Mouse (Mus musculus) limb, embryonic 14.5 days (tissue): Measurements from ENCODE around the gene Naa38. TPM values are rescaled to one million over a fixed set of nuclear protein-coding genes. Genes with fewer than 3 reads are reported as not detected.

Source experiments
- ATAC-seq: fragments of 200-750 bp; cut with Nextera tagmentation; 2 replicates; pipeline ENCODE4 v1.8.0; 2017; ENCODE audit warnings: low read depth, moderate number of reproducible peaks, moderate TSS enrichment; ENCODE audit not compliant: low FRiP score
- DNase-seq: peaks from one replicate; pipeline ENCODE4 v3.0.0-alpha.2; 2015; ENCODE audit warnings: low spot score
- H3K27ac ChIP-seq: fragments of 300-500 bp; sonication (generic); replicated peaks from 2 replicates; pipeline ENCODE4 v1.5.1; 2014; ENCODE audit warnings: low read depth, mild to moderate bottlenecking, low read length, moderate library complexity, mixed read lengths
- H3K27me3 ChIP-seq: fragments of 300-500 bp; sonication (generic); 2 replicates; pipeline ENCODE4 v1.6.1; 2014; ENCODE audit warnings: low read length, mixed read lengths; ENCODE audit not compliant: control insufficient read depth, insufficient read depth
- H3K36me3 ChIP-seq: fragments of 300-500 bp; sonication (generic); 2 replicates; pipeline ENCODE4 v1.6.1; 2014; ENCODE audit warnings: mild to moderate bottlenecking, low read length, moderate library complexity, mixed read lengths; ENCODE audit not compliant: control insufficient read depth, insufficient read depth
- H3K4me1 ChIP-seq: fragments of 300-500 bp; sonication (generic); 2 replicates; pipeline ENCODE4 v1.6.1; 2014; ENCODE audit warnings: antibody characterized with exemption, low read length, mixed read lengths; ENCODE audit not compliant: control insufficient read depth, insufficient read depth
- H3K4me2 ChIP-seq: fragments of 300-500 bp; sonication (generic); replicated peaks from 2 replicates; pipeline ENCODE4 v1.6.1; 2014; ENCODE audit warnings: low read depth, mild to moderate bottlenecking, low read length, moderate library complexity; ENCODE audit not compliant: severe bottlenecking
- H3K4me3 ChIP-seq: fragments of 300-500 bp; sonication (generic); replicated peaks from 2 replicates; pipeline ENCODE4 v1.5.1; 2014; ENCODE audit warnings: low read length
- H3K9ac ChIP-seq: fragments of 300-500 bp; sonication (generic); 2 replicates; pipeline ENCODE4 v1.6.1; 2014; ENCODE audit warnings: mild to moderate bottlenecking, low read depth, low read length, moderate library complexity; ENCODE audit not compliant: severe bottlenecking
- H3K9me3 ChIP-seq: fragments of 300-500 bp; sonication (generic); 2 replicates; pipeline ENCODE4 v1.6.1; 2016; ENCODE audit warnings: low read length; ENCODE audit not compliant: control insufficient read depth
- POLR2A ChIP-seq: fragments of 200-500 bp; IDR thresholded peaks from 2 replicates; pipeline ENCODE4 v1.8.0; 2012; ENCODE audit warnings: inconsistent platforms, mild to moderate bottlenecking, moderate library complexity, borderline replicate concordance; ENCODE audit not compliant: insufficient read depth, insufficient read length; ENCODE audit errors: extremely low read depth
- WGBS: fragments of 180-500 bp; shearing (Covaris S2); extraction: QIAGEN DNeasy Blood & Tissue Kit; methylation state at CpG from one replicate; pipeline ENCODE4 v1.1.7; 2014; 5-methylcytosine and 5-hydroxymethylcytosine counted together
- polyA plus RNA-seq, 2 experiments: library from polyadenylated mRNA; depleted of rRNA in 1 of 2; stranded (reverse) in 1 of 2; unstranded in 1 of 2; fragments of >200 nt; fragmentation: Nextera tagmentation in 1 of 2; extraction: Ambion mirVana in 1 of 2; gene quantifications; 2 replicates each; pipeline versions ENCODE4 v1.2.1 to v1.2.3; 2012 to 2014

Gene Naa38
- polyA plus RNA-seq, 2 experiments: 131 to 171 TPM

DNA sequence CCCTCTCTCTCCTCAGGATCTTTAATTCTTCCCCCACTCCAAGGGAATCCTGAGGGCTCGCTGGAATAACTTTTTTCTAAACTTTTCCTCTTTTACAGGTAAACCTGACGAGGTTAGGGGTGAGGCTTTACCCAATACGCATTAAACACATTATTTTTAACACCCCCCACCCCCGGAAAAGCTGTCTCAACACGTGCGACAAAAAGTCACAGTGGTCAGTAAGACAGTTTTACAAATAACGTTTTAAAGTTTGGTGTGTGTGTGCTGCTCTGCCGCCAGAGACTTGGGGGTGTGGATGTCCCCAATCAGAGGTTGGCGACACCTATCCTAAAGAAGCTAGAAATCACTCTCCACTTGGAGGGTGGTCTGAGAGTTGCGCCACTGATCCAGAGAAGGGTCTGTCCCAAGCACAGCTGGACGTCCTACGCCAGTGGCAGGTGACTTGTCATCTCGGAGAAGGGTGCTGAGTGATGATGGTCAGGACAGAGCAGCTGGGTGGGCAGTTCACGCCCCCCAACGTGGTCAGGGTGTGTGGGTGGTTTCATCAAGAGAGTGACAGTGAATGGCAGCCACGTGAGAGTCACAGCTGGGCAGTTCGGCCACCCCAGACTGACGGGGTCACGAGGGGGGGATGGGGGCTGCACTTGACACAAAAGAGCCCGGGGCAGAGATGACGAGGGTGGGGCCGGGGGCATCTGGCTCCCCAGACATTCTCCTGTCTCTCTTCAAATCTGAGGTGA is 27.5 kb upstream of the Naa38 start:
- no peak for TF ChIP-seq POLR2A
- ATAC-seq: no peak
- peak overlapping the region; percentile 100 for H3K9ac ChIP-seq

DNA sequence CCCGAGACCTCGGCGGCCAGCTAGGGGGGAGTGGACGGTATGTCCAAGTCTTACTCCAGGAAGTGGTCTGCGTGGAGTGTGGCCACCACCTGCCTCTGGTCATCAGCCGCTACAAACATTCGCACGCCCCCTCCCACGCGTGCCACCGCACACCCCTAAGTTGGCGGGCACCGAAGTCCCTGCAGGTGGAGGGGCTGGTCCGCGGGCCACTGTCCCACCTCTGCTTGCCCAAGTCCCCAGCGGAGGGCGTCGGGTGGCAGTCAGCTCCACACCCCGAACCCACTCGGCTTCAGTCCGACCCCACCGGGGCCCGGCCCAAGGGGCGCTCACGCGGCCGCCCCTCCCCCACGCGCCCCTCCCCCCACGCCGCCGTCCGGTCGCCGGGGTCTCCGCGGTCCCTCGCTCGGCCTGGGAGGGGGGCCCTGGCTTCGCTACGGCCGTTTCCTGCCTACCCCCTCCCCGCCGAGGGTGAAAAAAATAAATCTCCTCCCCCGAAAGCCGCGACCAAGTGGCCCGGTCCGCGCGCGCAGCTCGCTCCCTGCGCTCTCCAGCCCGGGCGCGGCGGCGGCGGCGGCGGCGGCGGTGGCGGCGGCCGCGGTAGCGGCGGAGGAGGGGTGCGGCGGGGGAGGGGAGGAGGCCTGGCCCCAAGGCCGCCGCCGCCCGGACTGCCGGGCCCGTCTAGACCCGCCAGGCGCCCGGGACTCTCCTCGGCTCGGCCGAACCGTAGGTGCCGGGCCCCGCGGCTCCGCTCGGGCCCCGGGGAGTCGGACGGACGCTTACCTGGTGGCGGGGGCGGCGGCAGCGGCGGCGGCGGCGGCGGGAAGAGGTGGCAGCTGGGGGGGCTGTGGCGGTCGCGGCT is 26.7 kb upstream of the Naa38 start:
- no peak for TF ChIP-seq POLR2A
- Histone ChIP-seq H3K9ac (peak overlapping the region; percentile 100), H3K4me1 (peaks cover 47% of the 10 kb centered on the region), H3K27me3 (no peaks in the 10 kb centered on the region), H3K4me2 (peak overlapping the region; percentile 94), H3K9me3 (no peaks in the 10 kb centered on the region), H3K4me3 (peak overlapping the region; percentile 94), H3K27ac (peak overlapping the region; percentile 100), H3K36me3 (peaks cover 17% of the 10 kb centered on the region)
- under 1% methylated on average over 51 of the region's 106 CpGs for WGBS
- DNase-seq: peak; percentile 29
- no peak for ATAC-seq

More for the DNA sequence above, 27.5 kb upstream of the Naa38 start:
- H3K27me3 ChIP-seq: no peaks in the 10 kb centered on the region
- peaks cover 17% of the 10 kb centered on the region for H3K36me3 ChIP-seq
- 2% methylated on average over 22 of the region's 22 CpGs for WGBS
- H3K4me1 ChIP-seq: peaks cover 48% of the 10 kb centered on the region
- H3K4me3 ChIP-seq: peak overlapping the region; percentile 94
- peak overlapping the region; percentile 94 for H3K4me2 ChIP-seq
- H3K9me3 ChIP-seq: no peaks in the 10 kb centered on the region
- peak overlapping the region; percentile 100 for H3K27ac ChIP-seq
- DNase-seq: peak; percentile 41

DNA sequence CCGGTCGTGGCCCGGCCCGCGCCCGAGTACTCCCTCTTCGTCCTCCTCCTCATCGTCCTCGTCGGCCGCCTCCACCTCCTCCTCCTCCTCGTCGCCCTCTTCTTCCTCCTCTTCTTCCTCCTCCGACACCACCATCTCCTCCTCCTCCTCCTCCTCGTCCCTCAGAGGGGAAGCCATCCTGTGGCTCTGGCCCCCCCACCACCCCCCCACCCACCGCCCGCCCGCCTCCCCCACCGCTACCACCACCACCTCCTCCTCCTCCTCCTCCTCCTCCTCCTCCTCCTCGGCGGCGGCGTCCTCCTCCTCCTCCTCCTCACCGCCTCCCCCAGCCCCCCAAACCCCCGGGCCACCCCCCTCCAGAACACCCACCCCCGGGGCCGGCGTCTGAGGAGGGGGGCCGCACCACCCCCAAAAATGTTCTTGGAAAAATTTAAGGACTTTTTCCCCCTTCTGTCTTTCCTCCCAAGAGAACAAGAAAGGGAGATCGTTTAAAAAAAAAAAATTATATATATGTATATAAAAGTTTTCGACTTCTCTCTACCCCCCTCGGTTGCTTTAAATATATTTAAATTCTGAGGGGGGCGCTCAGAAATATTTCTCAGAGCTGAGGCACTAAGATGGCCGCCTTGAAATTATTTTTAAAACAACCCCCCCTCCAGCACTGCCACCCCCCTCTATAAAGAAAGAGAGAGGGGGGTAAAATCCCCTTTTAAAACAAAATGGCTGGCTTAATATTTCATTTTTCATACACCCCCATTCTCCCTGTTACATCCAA is 25.9 kb upstream of the Naa38 start, which contains the start of gene Chd3:
Gene Chd3 (minus strand): TSS at position 192 of the 775 bp plus-strand sequence.
- DNase-seq (peak; percentile 8), ATAC-seq (no peak)
- H3K9me3 ChIP-seq: no peaks in the 10 kb centered on the region
- peaks cover 17% of the 10 kb centered on the region for H3K36me3 ChIP-seq
- H3K4me3 ChIP-seq: peak within 1 kb of the TSS; percentile 94
- TF ChIP-seq POLR2A: no peak
- WGBS: under 1% methylated on average over 14 of the region's 34 CpGs
- H3K9ac ChIP-seq: peak within 1 kb of the TSS; percentile 100
- peak within 1 kb of the TSS; percentile 94 for H3K4me2 ChIP-seq
- peaks cover 39% of the 10 kb centered on the region for H3K4me1 ChIP-seq
- peak within 1 kb of the TSS; percentile 100 for H3K27ac ChIP-seq
- no peaks in the 10 kb centered on the region for H3K27me3 ChIP-seq

DNA sequence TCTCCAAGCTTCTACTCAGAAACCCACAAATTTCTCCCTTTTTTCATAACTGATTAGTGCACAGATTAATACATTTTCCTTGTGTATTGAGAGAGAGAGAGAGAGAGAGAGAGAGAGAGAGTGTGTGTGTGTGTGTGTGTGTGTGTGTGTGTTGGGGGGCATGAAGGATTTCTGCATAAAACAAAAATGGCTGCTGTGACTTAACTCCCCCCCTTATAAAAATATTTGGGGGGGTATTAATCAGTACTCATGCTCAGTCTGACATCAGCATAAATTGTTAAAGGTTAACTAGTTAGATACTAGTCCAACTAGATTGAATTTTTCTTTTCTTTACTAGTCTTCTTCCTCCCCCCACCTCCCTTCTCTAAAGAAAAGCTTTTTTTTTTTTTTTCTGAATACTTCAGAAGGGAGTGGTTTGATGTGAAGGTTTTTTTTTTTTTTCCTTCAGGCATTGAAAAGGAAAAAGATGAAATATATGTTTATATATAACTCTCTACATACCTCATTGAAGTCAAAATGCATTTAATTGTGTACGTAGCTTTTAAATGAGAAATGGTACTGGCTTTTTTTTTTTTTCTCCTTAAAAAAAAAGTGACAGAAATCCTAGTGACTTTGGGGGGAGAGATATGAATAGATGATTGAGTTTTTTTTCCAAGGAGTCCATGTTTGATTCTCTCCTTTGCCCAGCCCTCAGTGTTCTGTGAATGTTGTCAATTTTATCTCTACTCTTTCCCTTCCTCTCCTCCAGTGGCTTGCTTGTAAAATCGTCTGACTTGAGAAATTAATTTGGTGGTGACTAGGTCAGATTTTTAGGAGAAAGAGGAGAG is 25.1 kb upstream of the Naa38 start:
- peaks cover 20% of the 10 kb centered on the region for H3K36me3 ChIP-seq
- no peaks in the 10 kb centered on the region for H3K9me3 ChIP-seq
- H3K4me3 ChIP-seq: peak overlapping the region; percentile 94
- peak; percentile 38 for DNase-seq
- H3K27ac ChIP-seq: peak overlapping the region; percentile 100
- no peak for ATAC-seq
- TF ChIP-seq POLR2A: no peak
- H3K4me1 ChIP-seq: peaks cover 31% of the 10 kb centered on the region
- H3K27me3 ChIP-seq: no peaks in the 10 kb centered on the region
- peak overlapping the region; percentile 94 for H3K4me2 ChIP-seq
- peak overlapping the region; percentile 100 for H3K9ac ChIP-seq
- 16% methylated on average over 2 of the region's 2 CpGs for WGBS
